Mouse (Mus musculus) myocyte (in vitro differentiated cells): Measurements from ENCODE around the gene Slc4a10. TPM values are rescaled to one million over a fixed set of nuclear protein-coding genes. Genes with fewer than 3 reads are reported as not detected.

Experiments used
- H3K27me3 ChIP-seq: one replicate; pipeline ENCODE4 v1.6.1; 2011; ENCODE audit not compliant: control insufficient read depth, insufficient read depth, insufficient read length
- H3K36me3 ChIP-seq: one replicate; pipeline ENCODE4 v1.6.1; 2011; ENCODE audit not compliant: control insufficient read depth, insufficient read depth
- H3K4me2 ChIP-seq: one replicate; pipeline ENCODE4 v1.6.1; 2011; ENCODE audit warnings: low read depth, control low read depth
- H3K4me3 ChIP-seq: one replicate; pipeline ENCODE4 v1.5.1; 2011; ENCODE audit warnings: mild to moderate bottlenecking, control low read depth, moderate library complexity
- H3K79me2 ChIP-seq: one replicate; pipeline ENCODE4 v1.6.1; 2011; ENCODE audit not compliant: control insufficient read depth, insufficient read depth
- H3ac ChIP-seq: one replicate; pipeline ENCODE4 v1.6.1; 2011; ENCODE audit not compliant: control insufficient read depth, insufficient read length
- CEBPB ChIP-seq: IDR thresholded peaks from 2 replicates; pipeline ENCODE4 v1.6.1; 2011; ENCODE audit warnings: mild to moderate bottlenecking, moderate library complexity; ENCODE audit not compliant: poor library complexity, insufficient read depth, severe bottlenecking
- E2F4 ChIP-seq: IDR thresholded peaks from one replicate; pipeline ENCODE4 v1.6.1; 2011; ENCODE audit warnings: mild to moderate bottlenecking, control low read depth, moderate library complexity; ENCODE audit not compliant: insufficient read depth
- MAX ChIP-seq: IDR thresholded peaks from one replicate; pipeline ENCODE4 v1.6.1; 2011; ENCODE audit warnings: low read depth, mild to moderate bottlenecking, control low read depth
- MYOD1 ChIP-seq, 3 experiments: IDR thresholded peaks; one replicate each; pipeline ENCODE4 v1.6.1; 2011; ENCODE audit warnings: control low read depth in 2 of 3, low read depth in 2 of 3, mild to moderate bottlenecking in 2 of 3, moderate library complexity in 1 of 3; ENCODE audit not compliant: insufficient read length in 2 of 3, control insufficient read depth in 1 of 3
- MYOG ChIP-seq, 3 experiments: IDR thresholded peaks; one replicate each; pipeline ENCODE4 v1.6.1; 2011; ENCODE audit warnings: control low read depth in 2 of 3, low read depth in 2 of 3, mild to moderate bottlenecking in 2 of 3; ENCODE audit not compliant: insufficient read length in 2 of 3, control insufficient read depth in 1 of 3, insufficient read depth in 1 of 3
- POLR2A ChIP-seq: IDR thresholded peaks from one replicate; pipeline ENCODE4 v1.6.1; 2011; ENCODE audit warnings: low read depth, mild to moderate bottlenecking, control low read depth, moderate library complexity; ENCODE audit not compliant: insufficient read length
- POLR2AphosphoS2 ChIP-seq: IDR thresholded peaks from one replicate; pipeline ENCODE4 v1.6.1; 2011; ENCODE audit warnings: low read depth, control low read depth; ENCODE audit not compliant: insufficient read length
- REST ChIP-seq: IDR thresholded peaks from one replicate; pipeline ENCODE4 v1.6.1; 2011; ENCODE audit warnings: mild to moderate bottlenecking, control low read depth, moderate library complexity; ENCODE audit not compliant: insufficient read depth, insufficient read length
- SRF ChIP-seq: IDR thresholded peaks from one replicate; pipeline ENCODE4 v1.6.1; 2011; ENCODE audit warnings: low read depth; ENCODE audit not compliant: control insufficient read depth, insufficient read length
- TCF12 ChIP-seq: IDR thresholded peaks from one replicate; pipeline ENCODE4 v1.6.1; 2011; ENCODE audit warnings: mild to moderate bottlenecking, control low read depth; ENCODE audit not compliant: poor library complexity, insufficient read depth, severe bottlenecking
- TCF3 ChIP-seq: IDR thresholded peaks from one replicate; pipeline ENCODE4 v1.6.1; 2011; ENCODE audit warnings: low read depth, control low read depth; ENCODE audit not compliant: insufficient read length
- USF1 ChIP-seq: IDR thresholded peaks from one replicate; pipeline ENCODE4 v1.6.1; 2011; ENCODE audit warnings: low read depth, mild to moderate bottlenecking, control low read depth, moderate library complexity
- polyA plus RNA-seq: library from polyadenylated mRNA; unstranded; fragments of >200 nt; fragmentation: generic; extraction: Trizol; gene quantifications from one replicate; pipeline ENCODE4 v1.2.1, GENCODE M21; 2012; ENCODE audit warnings: missing spikeins

Gene Slc4a10
- polyA plus RNA-seq, 1 experiment = not detected

- Histone ChIP-seq H3K36me3 (no peaks in the 10 kb centered on the region), H3K4me2 (no peak overlapping the region), H3K79me2 (no peaks in the 10 kb centered on the region), H3K4me3 (no peak overlapping the region), H3ac (no peak overlapping the region), H3K27me3 (no peaks in the 10 kb centered on the region)
- no peak for TF ChIP-seq CEBPB
- no peak for TF ChIP-seq POLR2A
Measured at GRCm38 (mm10) chr2:62355766-62356165, 309.5 kb downstream of the Slc4a10 start.

- H3K79me2 ChIP-seq = no peaks in the 10 kb centered on the region
- no peaks in the 10 kb centered on the region for H3K36me3 ChIP-seq
- no peak overlapping the region for H3ac ChIP-seq
- no peak overlapping the region for H3K4me3 ChIP-seq
- no peak overlapping the region for H3K4me2 ChIP-seq
- TF ChIP-seq E2F4 (no peak), TCF3 (no peak), TCF12 (no peak), MYOG (IDR thresholded peaks at IDR 0.05; ENCODE audit: control insufficient read depth in 1 of 3, insufficient read depth in 1 of 3, insufficient read length in 2 of 3, low read depth in 2 of 3) (no peak), POLR2A (no peak), CEBPB (no peak), USF1 (no peak), POLR2AphosphoS2 (no peak), REST (no peak), SRF (no peak), MYOD1 (IDR thresholded peaks at IDR 0.05; ENCODE audit: control insufficient read depth in 1 of 3, insufficient read length in 2 of 3, low read depth in 2 of 3) (no peak), MAX (no peak)
- H3K27me3 ChIP-seq = no peaks in the 10 kb centered on the region
Measured at GRCm38 (mm10) chr2:62356606-62357005, 310.3 kb downstream of the Slc4a10 start.

DNA sequence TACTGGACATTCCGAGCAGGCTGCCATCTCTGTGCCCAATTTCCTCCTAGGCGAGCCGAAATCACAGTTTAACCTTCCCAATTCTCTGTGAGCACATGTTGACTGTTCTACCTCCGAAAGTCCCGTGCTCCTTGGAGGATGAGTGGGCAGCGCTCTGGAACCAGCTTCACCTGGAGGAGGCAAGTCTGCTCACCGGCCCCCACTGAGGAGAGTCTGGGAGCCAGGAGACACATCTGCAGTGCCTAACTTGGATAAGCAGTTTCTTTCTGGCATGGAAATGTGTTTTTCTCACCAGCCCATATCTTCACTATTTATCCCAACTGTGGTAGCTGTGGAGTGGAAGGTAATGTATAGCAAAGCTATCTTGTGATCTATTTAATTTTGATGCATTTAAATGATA, 311.0 kb downstream of the Slc4a10 start:
- no peak overlapping the region for H3K4me2 ChIP-seq
- H3K4me3 ChIP-seq = no peak overlapping the region
- no peak overlapping the region for H3ac ChIP-seq
- no peaks in the 10 kb centered on the region for H3K27me3 ChIP-seq
- TF ChIP-seq REST (no peak), TCF3 (no peak), POLR2AphosphoS2 (no peak), CEBPB (no peak), POLR2A (no peak), TCF12 (no peak), MAX (no peak), USF1 (no peak), E2F4 (no peak), MYOG (IDR thresholded peaks at IDR 0.05; ENCODE audit: control insufficient read depth in 1 of 3, insufficient read depth in 1 of 3, insufficient read length in 2 of 3, low read depth in 2 of 3) (no peak), MYOD1 (IDR thresholded peaks at IDR 0.05; ENCODE audit: control insufficient read depth in 1 of 3, insufficient read length in 2 of 3, low read depth in 2 of 3) (no peak), SRF (no peak)
- H3K79me2 ChIP-seq = no peaks in the 10 kb centered on the region
- no peaks in the 10 kb centered on the region for H3K36me3 ChIP-seq

DNA sequence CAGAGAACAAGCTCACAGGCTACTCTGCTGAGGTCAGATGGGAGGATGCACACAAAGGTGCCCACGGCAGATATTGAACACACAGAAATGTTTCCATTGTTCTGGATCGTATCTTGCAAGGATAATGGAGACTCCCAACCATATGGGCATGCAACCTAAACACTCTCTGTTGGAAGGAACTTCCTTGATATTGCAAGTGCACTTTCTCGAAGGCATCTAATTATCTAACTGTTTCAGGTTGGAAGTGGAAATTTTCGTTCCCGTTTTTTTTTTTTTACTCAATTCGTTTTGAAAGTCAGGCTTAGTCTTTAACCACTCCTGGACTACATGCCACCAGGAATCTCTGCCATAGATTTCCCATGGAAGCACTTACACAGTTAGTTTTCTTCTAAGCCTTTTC, 314.6 kb downstream of the Slc4a10 start:
- no peaks in the 10 kb centered on the region for H3K79me2 ChIP-seq
- no peak overlapping the region for H3ac ChIP-seq
- H3K27me3 ChIP-seq = no peaks in the 10 kb centered on the region
- no peaks in the 10 kb centered on the region for H3K36me3 ChIP-seq
- TF ChIP-seq CEBPB = no peak
- TF ChIP-seq MYOD1 (IDR thresholded peaks at IDR 0.05; ENCODE audit: control insufficient read depth in 1 of 3, insufficient read length in 2 of 3, low read depth in 2 of 3) = no peak
- TF ChIP-seq TCF3 = no peak
- no peak for TF ChIP-seq USF1
- TF ChIP-seq MAX = no peak
- TF ChIP-seq REST = no peak
- TF ChIP-seq E2F4 = no peak
- no peak for TF ChIP-seq MYOG (IDR thresholded peaks at IDR 0.05; ENCODE audit: control insufficient read depth in 1 of 3, insufficient read depth in 1 of 3, insufficient read length in 2 of 3, low read depth in 2 of 3)
- TF ChIP-seq POLR2A = no peak
- TF ChIP-seq TCF12 = no peak
- no peak for TF ChIP-seq SRF
- no peak for TF ChIP-seq POLR2AphosphoS2
- H3K4me3 ChIP-seq = no peak overlapping the region
- H3K4me2 ChIP-seq = no peak overlapping the region

GRCm38 (mm10) chr2:62361514-62361913, 315.3 kb downstream of the Slc4a10 start:
- Histone ChIP-seq H3K36me3 (no peaks in the 10 kb centered on the region), H3ac (no peak overlapping the region), H3K4me2 (no peak overlapping the region), H3K4me3 (no peak overlapping the region), H3K79me2 (no peaks in the 10 kb centered on the region), H3K27me3 (no peaks in the 10 kb centered on the region)
- no peak for TF ChIP-seq MYOD1 (IDR thresholded peaks at IDR 0.05; ENCODE audit: control insufficient read depth in 1 of 3, insufficient read length in 2 of 3, low read depth in 2 of 3)
- TF ChIP-seq USF1 = no peak
- no peak for TF ChIP-seq CEBPB
- TF ChIP-seq POLR2AphosphoS2 = no peak
- no peak for TF ChIP-seq E2F4
- TF ChIP-seq POLR2A = no peak
- TF ChIP-seq TCF3 = no peak
- TF ChIP-seq SRF = no peak
- TF ChIP-seq MYOG (IDR thresholded peaks at IDR 0.05; ENCODE audit: control insufficient read depth in 1 of 3, insufficient read depth in 1 of 3, insufficient read length in 2 of 3, low read depth in 2 of 3) = no peak
- no peak for TF ChIP-seq REST
- TF ChIP-seq MAX = no peak
- no peak for TF ChIP-seq TCF12
